Mouse (Mus musculus) stomach, embryonic 14.5 days (tissue): Measurements from ENCODE around the gene Prss38. TPM values are rescaled to one million over a fixed set of nuclear protein-coding genes. Genes with fewer than 3 reads are reported as not detected.

Source experiments
- ATAC-seq: fragments of 200-750 bp; cut with Nextera tagmentation; 2 replicates; pipeline ENCODE4 v1.8.0; 2017; ENCODE audit warnings: low read depth, moderate TSS enrichment; ENCODE audit not compliant: insufficient number of reproducible peaks, insufficient read depth, low FRiP score
- H3K27ac ChIP-seq: fragments of 300-500 bp; sonication (generic); 2 replicates; pipeline ENCODE4 v1.5.1; 2014; ENCODE audit warnings: mild to moderate bottlenecking, low read length, moderate library complexity, mixed read lengths
- H3K27me3 ChIP-seq: fragments of 300-500 bp; sonication (generic); 2 replicates; pipeline ENCODE4 v1.6.1; 2014; ENCODE audit warnings: low read length, control low read depth, mixed read lengths; ENCODE audit not compliant: control insufficient read depth, insufficient read depth
- H3K36me3 ChIP-seq: fragments of 300-500 bp; sonication (generic); 2 replicates; pipeline ENCODE4 v1.6.1; 2014; ENCODE audit warnings: mild to moderate bottlenecking, control low read depth, low read length, moderate library complexity, mixed read lengths; ENCODE audit not compliant: control insufficient read depth, insufficient read depth
- H3K4me1 ChIP-seq: fragments of 300-500 bp; sonication (generic); 2 replicates; pipeline ENCODE4 v1.6.1; 2014; ENCODE audit warnings: low read length, control low read depth, mixed read lengths; ENCODE audit not compliant: control insufficient read depth, insufficient read depth
- H3K4me2 ChIP-seq: fragments of 300-500 bp; sonication (generic); replicated peaks from 2 replicates; pipeline ENCODE4 v1.6.1; 2014; ENCODE audit warnings: low read depth, low read length, control low read depth
- H3K4me3 ChIP-seq: fragments of 300-500 bp; sonication (generic); 2 replicates; pipeline ENCODE4 v1.5.1; 2014; ENCODE audit warnings: low read depth, low read length, control low read depth
- H3K9ac ChIP-seq: fragments of 300-500 bp; sonication (generic); replicated peaks from 2 replicates; pipeline ENCODE4 v1.6.1; 2014; ENCODE audit warnings: low read depth, mild to moderate bottlenecking, control low read depth, low read length, moderate library complexity, mixed read lengths
- H3K9me3 ChIP-seq: fragments of 300-500 bp; sonication (generic); 2 replicates; pipeline ENCODE4 v1.6.1; 2016; ENCODE audit warnings: low read depth, low read length, control low read depth; ENCODE audit not compliant: control insufficient read depth
- WGBS: fragments of 180-500 bp; shearing (Covaris S2); extraction: QIAGEN DNeasy Blood & Tissue Kit; methylation state at CpG from one replicate; pipeline ENCODE4 v1.1.7; 2014; 5-methylcytosine and 5-hydroxymethylcytosine counted together
- polyA plus RNA-seq: library from polyadenylated mRNA; unstranded; fragments of >200 nt; fragmentation: Nextera tagmentation; extraction: Ambion mirVana; gene quantifications from 2 replicates; pipeline ENCODE4 v1.2.1, GENCODE M21; 2014

The Prss38 gene
- not detected in 2 replicates for polyA plus RNA-seq

DNA sequence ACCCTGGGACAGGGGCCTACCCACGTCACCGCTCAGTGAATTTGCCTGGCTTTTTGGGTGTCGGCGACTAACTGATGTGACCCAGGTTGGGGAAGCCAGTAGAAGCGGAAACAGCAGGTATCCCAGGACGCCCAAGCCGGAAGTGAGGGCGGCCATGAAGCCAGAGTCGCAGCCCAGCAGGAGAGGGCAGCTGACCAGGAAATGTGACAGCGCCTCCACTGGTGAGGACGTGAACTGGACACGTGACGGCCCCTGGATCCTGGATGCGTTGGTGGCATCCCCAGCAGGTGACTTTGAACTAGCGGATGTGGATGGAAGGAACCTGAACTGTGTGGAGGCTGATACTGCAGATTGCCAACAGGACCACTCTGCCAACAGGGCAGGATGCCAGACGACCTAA is at the start of gene Prss38:
Gene Prss38 (minus strand): TSS at position 183 of the 400 bp plus-strand sequence.
- Histone ChIP-seq H3K9ac (no peak within 1 kb of the TSS), H3K4me2 (no peak within 1 kb of the TSS), H3K4me1 (no peaks in the 10 kb centered on the region), H3K4me3 (no peak within 1 kb of the TSS), H3K27ac (no peak within 1 kb of the TSS), H3K36me3 (no peaks in the 10 kb centered on the region), H3K27me3 (no peaks in the 10 kb centered on the region), H3K9me3 (no peaks in the 10 kb centered on the region)
- WGBS, result 81% methylated on average over 16 of the region's 16 CpGs
- ATAC-seq, result no peak

DNA sequence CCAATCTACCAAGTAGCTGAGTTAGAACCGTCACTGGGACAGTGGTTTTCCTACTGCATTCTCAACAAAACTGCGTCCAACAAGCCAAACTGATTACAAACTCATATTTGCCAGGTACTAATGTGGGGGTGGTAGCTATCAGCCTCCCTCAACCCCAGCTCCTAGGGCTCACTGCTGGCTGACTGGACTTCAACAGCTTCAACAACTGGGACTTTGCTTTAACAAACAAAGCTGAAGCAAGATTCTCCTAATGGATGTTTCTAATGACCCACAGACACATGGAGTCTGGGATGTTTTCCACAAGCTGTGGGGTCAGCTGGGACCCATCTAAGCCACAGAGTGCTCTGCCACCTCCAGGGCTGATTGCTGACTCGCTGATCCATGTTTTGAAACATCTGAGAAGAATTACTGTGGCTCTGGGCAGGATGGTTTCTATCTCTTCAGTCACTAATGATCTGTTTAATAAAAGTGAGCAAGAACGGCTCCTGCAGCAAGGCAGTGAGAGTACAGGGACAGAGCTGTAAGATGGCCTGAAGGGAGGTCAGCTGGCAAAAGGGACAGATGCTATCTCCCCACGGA is 47.6 kb upstream of the Prss38 start:
- Histone ChIP-seq H3K4me1 (0 out of 2 replicates have a peak, but pooled peaks cover 4% of the 10 kb centered on the region), H3K4me2 (no peak overlapping the region), H3K27ac (0 out of 2 replicates have a peak overlapping the region, but pooled peaks have one; percentile 49), H3K36me3 (peaks cover 31% of the 10 kb centered on the region), H3K27me3 (no peaks in the 10 kb centered on the region), H3K9me3 (no peaks in the 10 kb centered on the region), H3K4me3 (no peak overlapping the region), H3K9ac (no peak overlapping the region)
- WGBS, result 69% methylated on average over 5 of the region's 5 CpGs
- no peak for ATAC-seq

GRCm38 (mm10) chr11:59421967-59422366 is 46.5 kb upstream of the Prss38 start:
- H3K36me3 ChIP-seq, result peaks cover 28% of the 10 kb centered on the region
- no peak for ATAC-seq

GRCm38 (mm10) chr11:59421436-59421835 is 46.0 kb upstream of the Prss38 start:
- Histone ChIP-seq H3K27me3 (no peaks in the 10 kb centered on the region), H3K27ac (no peak overlapping the region), H3K4me3 (no peak overlapping the region), H3K4me2 (no peak overlapping the region), H3K9me3 (no peaks in the 10 kb centered on the region), H3K9ac (no peak overlapping the region), H3K36me3 (peaks cover 25% of the 10 kb centered on the region), H3K4me1 (0 out of 2 replicates have a peak, but pooled peaks cover 4% of the 10 kb centered on the region)
- 83% methylated on average over 8 of the region's 8 CpGs for WGBS
- ATAC-seq, result no peak

More at GRCm38 (mm10) chr11:59421967-59422366, 46.5 kb upstream of the Prss38 start:
- Histone ChIP-seq H3K4me2 (no peak overlapping the region), H3K27me3 (no peaks in the 10 kb centered on the region), H3K4me3 (no peak overlapping the region), H3K9ac (no peak overlapping the region), H3K4me1 (0 out of 2 replicates have a peak, but pooled peaks cover 4% of the 10 kb centered on the region), H3K9me3 (no peaks in the 10 kb centered on the region), H3K27ac (no peak overlapping the region)
- 92% methylated on average over 2 of the region's 2 CpGs for WGBS

DNA sequence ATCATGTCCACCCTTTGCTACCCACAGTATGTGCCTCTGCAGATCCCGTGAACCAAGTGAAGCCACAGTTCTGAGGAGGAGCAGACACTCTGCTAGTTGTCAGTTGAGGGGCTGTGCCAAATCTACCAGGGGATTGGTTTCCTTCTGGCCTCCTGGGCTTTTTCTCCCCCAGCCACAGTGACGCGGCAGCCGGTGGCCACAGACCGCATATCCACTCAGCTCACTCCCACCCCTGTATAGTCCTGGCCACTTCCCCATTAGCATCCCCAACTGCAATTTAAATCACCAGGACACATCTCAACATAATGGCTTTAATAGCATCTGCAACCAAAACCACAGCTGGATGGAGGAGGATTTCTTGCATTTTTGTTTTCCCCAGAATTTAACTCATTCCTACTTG is 43.3 kb upstream of the Prss38 start:
- Histone ChIP-seq H3K4me2 (no peak overlapping the region), H3K27ac (no peak overlapping the region; the same call in 1 of the 2 replicates), H3K36me3 (peaks cover 19% of the 10 kb centered on the region), H3K9me3 (no peaks in the 10 kb centered on the region), H3K27me3 (no peaks in the 10 kb centered on the region), H3K4me1 (0 out of 2 replicates have a peak, but pooled peaks cover 5% of the 10 kb centered on the region), H3K4me3 (no peak overlapping the region), H3K9ac (no peak overlapping the region)
- WGBS, result 75% methylated on average over 5 of the region's 5 CpGs
- ATAC-seq, result no peak

DNA sequence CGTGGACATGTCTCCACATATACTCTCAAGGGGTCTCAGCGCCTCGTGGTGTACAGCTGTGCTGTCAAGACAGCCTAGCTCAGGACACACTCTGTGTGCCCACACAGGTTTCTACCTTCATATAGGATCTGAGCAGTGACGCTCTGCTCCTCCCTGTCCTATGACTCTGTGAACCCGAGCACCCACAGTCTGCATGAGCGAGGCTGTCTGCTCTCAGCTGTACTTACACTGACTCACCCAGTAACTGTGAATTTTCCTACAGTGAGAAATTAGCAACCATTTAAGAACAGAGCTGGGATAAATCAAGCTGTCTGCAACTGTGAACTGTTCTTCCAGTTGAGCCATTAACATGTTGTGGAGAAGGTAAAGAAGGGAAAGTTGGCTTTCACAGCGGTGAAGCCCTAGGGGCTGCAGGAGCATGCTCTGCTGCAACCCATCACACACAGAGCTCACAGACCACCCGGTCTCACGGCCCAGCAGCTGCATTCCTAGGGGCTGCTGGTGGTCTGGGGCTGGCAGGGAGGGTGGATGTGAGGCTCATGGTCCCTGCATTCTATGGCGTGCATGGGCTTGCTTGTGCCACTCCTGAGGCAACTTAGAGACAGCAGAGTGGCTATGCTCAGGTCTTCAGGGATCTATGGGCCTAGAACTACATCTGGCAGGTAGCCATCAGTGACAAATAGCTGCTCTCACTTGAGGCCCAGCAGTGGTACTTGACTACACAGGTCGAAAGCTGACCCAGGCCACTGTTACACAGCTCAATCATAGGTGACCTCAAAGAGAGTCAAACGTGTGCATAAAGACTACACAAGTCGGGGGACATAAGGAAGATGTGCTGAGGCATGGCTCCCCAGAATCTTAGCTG is 37.8 kb upstream of the Prss38 start:
- peak; percentile 37; the same call in 1 of the 2 replicates for ATAC-seq

DNA sequence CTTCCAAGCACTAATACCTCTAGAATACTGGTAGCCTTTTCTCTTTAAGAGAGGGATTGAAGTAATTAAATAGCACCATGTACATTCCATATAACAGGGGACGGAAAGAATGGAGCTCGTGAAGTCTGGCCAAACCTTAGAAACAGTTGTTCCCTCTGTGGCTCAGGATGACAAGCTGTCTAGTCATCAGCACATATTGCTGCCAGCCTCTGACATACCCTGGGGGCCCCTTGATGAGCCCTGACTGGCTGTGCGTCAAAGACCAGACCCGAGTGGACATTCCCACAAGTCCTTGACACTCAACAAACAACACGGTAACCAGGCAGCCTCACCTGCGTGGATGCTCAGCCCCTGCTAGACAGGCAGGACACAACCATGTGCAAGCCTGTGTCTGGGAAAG is 36.6 kb upstream of the Prss38 start:
- Histone ChIP-seq H3K4me1 (0 out of 2 replicates have a peak, but pooled peaks cover 6% of the 10 kb centered on the region), H3K9me3 (no peaks in the 10 kb centered on the region), H3K36me3 (peaks cover 6% of the 10 kb centered on the region), H3K9ac (no peak overlapping the region), H3K27me3 (no peaks in the 10 kb centered on the region), H3K27ac (no peak overlapping the region), H3K4me2 (no peak overlapping the region), H3K4me3 (no peak overlapping the region)
- WGBS, result 84% methylated on average over 6 of the region's 6 CpGs
- no peak for ATAC-seq

More for the DNA sequence above, 37.8 kb upstream of the Prss38 start:
- H3K4me1 ChIP-seq, result 0 out of 2 replicates have a peak, but pooled peaks cover 6% of the 10 kb centered on the region
- no peak overlapping the region for H3K4me3 ChIP-seq
- H3K27me3 ChIP-seq, result no peaks in the 10 kb centered on the region
- peak overlapping the region; percentile 39; the same call in 1 of the 2 replicates for H3K27ac ChIP-seq
- H3K4me2 ChIP-seq, result no peak overlapping the region
- WGBS, result 73% methylated on average over 13 of the region's 13 CpGs
- H3K9me3 ChIP-seq, result no peaks in the 10 kb centered on the region
- no peak overlapping the region for H3K9ac ChIP-seq
- peaks cover 3% of the 10 kb centered on the region for H3K36me3 ChIP-seq

- no peaks in the 10 kb centered on the region for H3K9me3 ChIP-seq
- ATAC-seq, result no peak
- no peak overlapping the region for H3K9ac ChIP-seq
- no peak overlapping the region for H3K4me3 ChIP-seq
- peaks cover 10% of the 10 kb centered on the region for H3K36me3 ChIP-seq
- H3K27me3 ChIP-seq, result no peaks in the 10 kb centered on the region
- 0 out of 2 replicates have a peak, but pooled peaks cover 6% of the 10 kb centered on the region for H3K4me1 ChIP-seq
- no peak overlapping the region for H3K27ac ChIP-seq
- WGBS, result 51% methylated on average over 2 of the region's 2 CpGs
- H3K4me2 ChIP-seq, result no peak overlapping the region
Measured at GRCm38 (mm10) chr11:59410851-59411250, 35.4 kb upstream of the Prss38 start.
